Mouse (Mus musculus): Measurements from ENCODE around the gene Plxnc1.

The Plxnc1 gene

GRCm38 (mm10) chr10:94947915-94948675 lies 3.5 kb upstream of the Plxnc1 start:
- no peak for ATAC-seq (ENCODE audit: low TSS enrichment)

DNA sequence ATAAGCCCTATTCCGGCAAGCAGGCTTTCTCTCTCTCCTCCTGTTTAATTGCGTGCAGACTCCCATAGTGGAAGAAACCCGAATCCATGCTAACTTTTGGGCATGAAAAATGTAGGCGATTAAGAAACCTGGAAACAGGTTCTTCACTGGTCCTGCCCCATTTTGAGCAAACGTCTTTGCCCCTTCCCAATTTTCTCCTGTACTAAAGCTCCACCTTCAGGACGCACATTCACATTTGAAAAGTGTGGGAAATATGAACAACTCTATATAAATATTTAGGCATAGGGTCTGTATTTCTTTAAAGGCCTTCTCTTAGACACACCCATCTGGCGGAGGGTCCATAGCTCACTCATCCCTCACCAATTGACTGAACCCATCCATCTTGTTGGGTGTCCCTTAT lies 2.8 kb upstream of the Plxnc1 start:
- ATAC-seq (ENCODE audit: low TSS enrichment), result no peak

GRCm38 (mm10) chr10:94945206-94945711 lies 624 bp upstream of the Plxnc1 start:
- no peak for ATAC-seq (ENCODE audit: low TSS enrichment)

DNA sequence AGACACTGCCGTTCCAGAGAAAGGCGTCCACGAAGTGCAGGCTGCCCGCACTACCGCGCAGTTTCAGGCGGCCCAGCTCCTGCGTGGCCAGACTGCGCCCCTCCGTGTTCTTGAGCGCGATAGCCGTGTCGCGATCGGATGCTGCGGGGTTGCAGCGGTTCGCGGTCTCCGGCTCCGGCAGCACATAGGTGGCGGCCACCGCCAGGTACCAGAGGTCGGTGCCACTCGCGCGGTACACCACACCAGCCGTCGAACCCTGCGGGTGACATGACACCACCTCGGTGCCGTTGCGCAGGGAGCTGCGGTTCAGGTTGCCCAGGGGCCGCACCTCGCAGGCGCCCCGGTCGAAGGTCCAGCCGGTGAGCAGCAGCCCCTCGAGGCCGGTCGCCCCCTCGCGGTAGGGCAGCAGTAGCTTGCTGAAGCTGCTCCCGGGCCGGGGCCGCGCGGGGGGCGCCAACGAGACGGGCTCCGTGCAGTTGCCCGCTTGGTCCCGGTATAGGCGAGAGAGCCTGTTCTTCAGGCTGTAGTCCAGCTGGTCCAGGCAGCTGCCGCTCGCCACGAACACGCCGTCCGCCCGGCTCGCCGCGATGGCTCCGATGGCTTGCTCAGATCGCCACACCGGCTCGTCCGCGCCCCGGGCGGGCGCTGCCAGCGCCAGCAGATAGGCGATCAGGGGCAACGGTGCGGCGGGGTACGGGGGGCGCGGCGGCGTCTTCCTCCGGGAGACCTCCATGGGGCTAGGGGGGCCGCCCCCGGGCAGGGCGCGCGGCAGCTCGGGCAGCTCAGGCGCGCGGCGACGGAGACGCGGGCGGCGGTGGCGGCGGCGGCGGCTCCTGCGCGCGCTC lies 567 bp downstream of the Plxnc1 start:
- ATAC-seq (ENCODE audit: low TSS enrichment), result peak; percentile 45

- peak; percentile 29; the same call in 1 of the 2 replicates for ATAC-seq (ENCODE audit: low TSS enrichment)
Observed at GRCm38 (mm10) chr10:94943401-94943845, 1.2 kb downstream of the Plxnc1 start.

DNA sequence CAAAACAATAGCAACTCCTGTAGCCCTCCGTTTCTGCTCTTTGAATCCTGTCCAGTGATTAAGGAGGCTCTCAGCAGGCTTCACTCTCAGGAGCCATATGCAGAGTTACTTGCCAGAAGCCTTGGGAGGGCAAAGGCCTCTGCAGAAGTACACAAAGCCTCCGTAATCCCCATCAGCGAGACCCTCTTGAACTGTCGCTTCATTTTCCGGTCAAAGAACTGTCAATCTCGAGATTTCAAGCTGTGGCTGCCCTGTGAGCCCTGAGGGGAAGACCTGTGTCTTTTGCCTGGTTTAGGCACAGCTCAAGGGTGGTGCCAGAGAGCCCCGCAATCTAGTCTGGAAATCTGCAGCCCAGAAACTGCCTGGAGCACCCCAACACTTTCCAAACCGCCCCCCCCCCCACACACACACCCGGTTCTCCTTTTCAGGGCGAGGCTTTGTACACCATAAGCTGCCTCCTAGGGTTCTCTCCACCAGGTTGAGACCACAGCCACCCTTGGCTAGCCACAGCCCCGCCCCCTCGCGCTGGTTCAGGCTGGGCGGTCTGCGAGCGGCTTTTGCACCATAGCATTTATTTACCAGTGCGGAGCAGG lies 2.1 kb downstream of the Plxnc1 start:
- no peak for ATAC-seq (ENCODE audit: low TSS enrichment)

DNA sequence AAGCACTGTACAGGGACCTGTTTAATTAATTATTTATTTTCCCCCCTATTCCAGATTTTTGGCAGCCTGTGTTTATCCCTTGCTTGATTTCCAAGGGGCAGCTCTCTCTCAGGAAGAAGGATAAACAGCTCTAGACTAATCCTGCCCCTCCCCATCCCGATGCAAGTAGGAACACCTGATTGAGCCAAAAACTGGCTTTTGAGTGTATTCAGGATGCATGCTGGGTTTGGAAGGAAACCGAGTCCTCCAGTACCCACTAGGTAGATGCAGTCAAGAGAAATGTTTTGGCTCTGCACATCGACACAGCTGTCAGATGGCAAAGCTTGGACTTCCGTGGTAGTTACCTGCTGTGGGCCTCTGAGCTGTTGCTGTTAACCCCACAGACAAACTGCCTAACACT lies 3.1 kb downstream of the Plxnc1 start:
- no peak for ATAC-seq (ENCODE audit: low TSS enrichment)

- no peak for ATAC-seq (ENCODE audit: low TSS enrichment)
Observed at GRCm38 (mm10) chr10:94940786-94941185, 3.8 kb downstream of the Plxnc1 start.

DNA sequence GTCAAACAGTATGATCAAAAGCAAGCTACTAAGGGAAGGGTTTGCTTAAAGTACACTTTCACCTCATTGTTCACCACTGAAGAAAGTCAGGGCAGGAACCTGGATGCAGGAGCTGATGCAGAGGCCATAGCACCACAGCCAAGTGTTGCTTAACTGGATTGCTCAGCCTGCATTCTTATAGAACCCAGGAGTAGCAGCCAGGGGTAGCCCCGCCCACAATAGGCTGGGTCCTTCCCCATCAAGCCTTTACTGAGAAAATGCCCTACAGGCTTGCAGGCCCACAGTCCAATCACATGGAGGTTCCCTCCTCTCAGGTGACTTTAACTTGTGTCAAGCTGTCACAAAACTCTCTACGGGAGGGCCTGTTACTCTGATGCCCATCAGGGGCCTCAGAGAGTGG lies 4.6 kb downstream of the Plxnc1 start:
- no peak for ATAC-seq (ENCODE audit: low TSS enrichment)

GRCm38 (mm10) chr10:94938899-94939298 lies 5.7 kb downstream of the Plxnc1 start:
- ATAC-seq (ENCODE audit: low TSS enrichment), result no peak

DNA sequence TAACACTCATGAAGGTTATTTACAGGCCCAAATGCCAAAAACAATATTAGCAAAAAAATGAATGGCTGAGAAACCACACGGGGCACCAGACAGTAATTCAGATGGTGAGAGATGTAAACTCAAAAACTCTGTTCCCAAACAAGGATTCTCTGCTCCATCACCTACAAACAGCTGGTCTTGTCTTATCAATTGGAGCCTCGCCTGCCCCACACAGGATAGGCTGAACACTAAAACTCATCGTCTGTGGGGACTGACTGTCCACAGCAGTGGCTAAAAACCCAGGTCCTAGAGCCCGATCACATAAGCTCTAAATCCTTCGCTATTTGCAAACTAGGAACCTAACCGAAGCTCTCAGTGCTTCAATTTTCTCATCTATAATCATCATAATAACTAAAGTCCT lies 6.3 kb downstream of the Plxnc1 start:
- ATAC-seq (ENCODE audit: low TSS enrichment), result no peak

- ATAC-seq (ENCODE audit: low TSS enrichment), result no peak
Observed at GRCm38 (mm10) chr10:94935270-94935669, 9.4 kb downstream of the Plxnc1 start.

DNA sequence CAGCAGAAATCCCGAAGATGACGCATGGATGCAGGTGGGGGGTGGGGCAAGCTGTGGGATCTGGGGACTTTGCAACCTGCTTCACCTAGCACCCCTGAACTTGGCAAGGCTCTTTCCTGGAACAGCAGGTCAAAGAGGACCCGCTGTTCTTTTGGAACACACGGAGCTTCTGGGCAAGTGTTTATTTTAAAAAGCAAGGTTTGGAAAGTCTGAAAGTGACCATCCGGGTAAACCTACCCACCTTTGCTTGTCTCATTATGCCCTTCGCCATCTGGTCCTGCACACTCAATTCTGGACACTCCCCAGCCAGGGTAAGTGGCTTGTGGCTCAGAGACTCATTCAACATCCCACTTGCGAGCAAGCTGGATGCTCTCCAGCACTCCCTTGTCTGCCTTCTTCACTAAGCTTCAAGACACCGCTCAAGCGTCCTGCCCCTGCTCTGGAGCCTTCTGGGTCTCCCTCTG lies 10.5 kb downstream of the Plxnc1 start:
- no peak for ATAC-seq (ENCODE audit: low TSS enrichment)

DNA sequence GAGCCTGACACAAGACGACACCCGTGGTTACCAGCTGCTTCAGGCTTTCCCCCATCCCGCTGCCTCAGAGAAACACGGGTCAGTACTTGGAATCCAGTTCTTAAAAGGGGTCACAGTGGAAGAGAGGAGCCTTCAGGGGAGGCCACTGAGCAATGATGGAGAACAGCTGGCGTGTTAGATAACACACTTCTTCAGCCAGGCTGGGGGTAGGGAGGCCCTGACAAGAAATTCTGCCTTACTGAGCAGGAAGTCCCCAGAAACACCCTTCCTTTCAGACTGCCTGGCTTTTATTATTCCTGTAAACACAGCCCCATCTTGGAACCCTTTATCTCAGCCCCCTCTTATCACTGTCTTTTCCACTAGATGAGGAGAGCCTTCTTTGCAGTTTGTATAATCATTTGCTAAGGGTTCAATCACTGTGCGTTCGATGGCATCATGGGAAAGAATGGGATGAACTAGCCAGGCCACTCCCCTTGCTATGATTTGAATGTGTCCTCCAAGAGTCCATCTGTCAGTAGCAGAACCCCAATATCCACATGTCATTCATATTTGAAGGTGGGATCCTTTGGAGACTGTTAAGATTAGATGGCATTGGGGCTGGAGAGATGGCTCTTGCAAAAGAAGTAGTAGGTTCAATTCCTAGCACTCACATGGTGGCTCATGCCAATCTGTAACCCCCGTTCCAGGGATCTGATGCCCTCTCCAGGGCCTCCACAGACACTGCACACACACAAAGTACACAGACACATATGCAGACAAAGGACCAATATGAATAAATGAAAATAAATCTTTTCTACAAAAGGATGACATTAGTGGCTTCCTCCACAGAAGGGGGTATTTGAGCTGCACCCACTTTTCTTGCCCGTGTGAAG lies 12.4 kb downstream of the Plxnc1 start:
- peak; percentile 79 for ATAC-seq (ENCODE audit: low TSS enrichment)

DNA sequence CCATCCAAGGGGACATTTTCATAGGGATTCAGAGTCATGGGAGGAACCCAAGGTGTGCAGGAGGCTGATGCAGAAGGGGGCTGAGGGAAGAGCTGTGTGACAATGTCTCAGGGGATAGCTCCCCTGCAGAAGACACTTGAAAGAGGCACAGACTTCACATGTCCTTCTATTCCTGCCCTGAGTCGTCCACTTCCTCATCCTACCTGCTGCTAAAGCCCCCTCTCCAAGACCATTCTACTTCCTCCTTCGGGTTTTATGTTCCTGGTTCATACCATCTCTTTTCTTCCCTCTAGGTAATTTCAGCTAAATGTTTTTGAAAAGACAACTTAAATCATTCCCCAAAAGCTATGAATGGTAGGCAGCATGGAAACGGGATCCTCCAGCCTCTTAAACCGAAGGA lies 16.5 kb downstream of the Plxnc1 start:
- no peak for ATAC-seq (ENCODE audit: low TSS enrichment)

DNA sequence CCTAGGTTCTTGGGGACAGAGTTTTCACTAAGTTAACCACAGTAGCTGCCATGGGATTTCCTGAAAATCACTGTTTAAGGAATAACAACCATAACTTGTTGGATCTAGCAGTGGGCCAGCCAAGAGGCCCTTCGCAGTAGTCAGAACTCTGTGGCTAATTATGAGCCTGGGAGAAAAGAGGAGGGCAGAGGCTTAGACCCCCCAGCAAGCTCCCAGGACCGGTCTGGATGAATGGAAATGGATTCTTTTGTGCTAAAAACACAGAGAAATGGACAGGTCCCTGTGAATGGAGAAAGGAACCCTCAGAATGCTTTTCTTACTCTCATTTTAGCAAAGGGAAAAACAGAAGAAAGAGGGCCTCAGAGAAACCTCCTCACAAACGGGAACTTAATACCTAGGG lies 18.3 kb downstream of the Plxnc1 start:
- no peak for ATAC-seq (ENCODE audit: low TSS enrichment)

- no peak for ATAC-seq (ENCODE audit: low TSS enrichment)
Observed at GRCm38 (mm10) chr10:94924878-94925277, 19.8 kb downstream of the Plxnc1 start.

- ATAC-seq (ENCODE audit: low TSS enrichment), result no peak
Observed at GRCm38 (mm10) chr10:94924450-94924849, 20.2 kb downstream of the Plxnc1 start.

DNA sequence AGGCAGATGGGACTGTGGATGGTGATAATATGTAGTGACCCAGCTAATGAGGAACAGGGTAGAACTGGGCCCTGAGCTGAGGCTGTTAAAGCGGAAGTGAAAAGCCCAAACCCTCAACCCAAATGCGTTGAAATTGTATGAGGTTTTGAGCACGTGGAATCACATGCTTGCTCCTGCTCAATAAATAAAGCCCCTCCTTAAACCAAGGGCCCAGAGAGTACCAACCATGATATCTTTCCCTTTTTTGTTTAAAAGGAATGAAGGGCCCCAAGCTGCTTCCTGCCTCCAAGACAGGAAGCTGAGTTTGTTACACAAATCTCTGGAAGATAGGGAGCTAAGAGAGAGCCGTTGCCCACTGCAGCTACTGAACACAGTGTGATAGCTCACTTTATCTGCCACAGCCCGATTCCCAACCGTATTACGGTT lies 21.3 kb downstream of the Plxnc1 start:
- ATAC-seq (ENCODE audit: low TSS enrichment), result no peak

GRCm38 (mm10) chr10:94922848-94923247 lies 21.8 kb downstream of the Plxnc1 start:
- ATAC-seq (ENCODE audit: low TSS enrichment), result no peak

DNA sequence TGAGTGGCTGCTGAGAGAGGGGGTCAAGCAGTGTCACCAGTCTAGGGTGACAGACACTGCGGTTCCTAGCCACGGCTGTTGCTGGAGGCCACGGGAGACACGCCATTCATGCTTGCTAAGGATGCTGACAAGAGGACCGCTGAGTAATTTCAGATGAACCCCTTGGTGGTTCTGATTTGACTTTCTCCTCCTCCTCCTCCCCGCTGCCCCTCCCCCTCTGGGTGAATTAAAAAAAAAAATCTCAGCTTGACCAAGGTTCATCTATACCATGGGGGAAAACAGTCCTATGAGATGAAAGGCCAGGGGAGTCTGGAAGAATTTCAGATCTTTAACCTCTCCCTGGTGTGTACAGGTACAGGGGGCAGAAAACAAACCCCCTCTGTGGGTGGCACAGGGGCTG lies 22.9 kb downstream of the Plxnc1 start:
- ATAC-seq (ENCODE audit: low TSS enrichment), result no peak
